Mouse (Mus musculus): Measurements from ENCODE around the gene Irf2bp2. TPM values are rescaled to one million over a fixed set of nuclear protein-coding genes. Genes with fewer than 3 reads are reported as not detected.

Irf2bp2 gene
- polyA plus RNA-seq, 1 experiment = 1.3 TPM

DNA sequence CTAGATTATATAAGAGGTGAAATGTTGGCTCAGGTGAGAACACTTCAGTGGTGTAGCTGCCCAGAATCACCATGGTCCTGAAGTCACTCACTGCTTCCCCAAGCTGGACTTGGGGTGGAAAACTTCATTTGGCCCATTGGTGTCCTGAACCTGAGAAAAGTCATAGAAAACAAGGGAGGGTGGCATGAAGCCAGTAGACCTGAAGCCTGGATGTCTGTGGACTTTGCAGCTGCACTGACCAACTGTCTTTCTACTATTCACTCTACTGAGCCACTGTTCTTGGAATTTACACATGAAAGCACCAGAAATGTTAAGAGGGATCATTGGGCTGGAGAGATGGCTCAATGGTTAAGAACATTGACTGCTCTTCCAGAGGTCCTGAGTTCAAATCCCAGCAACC, 17.7 kb downstream of the Irf2bp2 start:
- no peak for TF ChIP-seq GATA1 (IDR thresholded peaks at IDR 0.05; ENCODE audit: low read length)
- Histone ChIP-seq H3K36me3 (ENCODE audit: control insufficient read depth) (no peaks in the 10 kb centered on the region), H3K4me3 (replicated peaks) (no peak overlapping the region), H3K4me1 (ENCODE audit: control insufficient read depth) (no peaks in the 10 kb centered on the region), H3K9me3 (ENCODE audit: control insufficient read depth, low read length) (peaks cover 4% of the 10 kb centered on the region), H3K27me3 (ENCODE audit: control insufficient read depth) (no peaks in the 10 kb centered on the region)

DNA sequence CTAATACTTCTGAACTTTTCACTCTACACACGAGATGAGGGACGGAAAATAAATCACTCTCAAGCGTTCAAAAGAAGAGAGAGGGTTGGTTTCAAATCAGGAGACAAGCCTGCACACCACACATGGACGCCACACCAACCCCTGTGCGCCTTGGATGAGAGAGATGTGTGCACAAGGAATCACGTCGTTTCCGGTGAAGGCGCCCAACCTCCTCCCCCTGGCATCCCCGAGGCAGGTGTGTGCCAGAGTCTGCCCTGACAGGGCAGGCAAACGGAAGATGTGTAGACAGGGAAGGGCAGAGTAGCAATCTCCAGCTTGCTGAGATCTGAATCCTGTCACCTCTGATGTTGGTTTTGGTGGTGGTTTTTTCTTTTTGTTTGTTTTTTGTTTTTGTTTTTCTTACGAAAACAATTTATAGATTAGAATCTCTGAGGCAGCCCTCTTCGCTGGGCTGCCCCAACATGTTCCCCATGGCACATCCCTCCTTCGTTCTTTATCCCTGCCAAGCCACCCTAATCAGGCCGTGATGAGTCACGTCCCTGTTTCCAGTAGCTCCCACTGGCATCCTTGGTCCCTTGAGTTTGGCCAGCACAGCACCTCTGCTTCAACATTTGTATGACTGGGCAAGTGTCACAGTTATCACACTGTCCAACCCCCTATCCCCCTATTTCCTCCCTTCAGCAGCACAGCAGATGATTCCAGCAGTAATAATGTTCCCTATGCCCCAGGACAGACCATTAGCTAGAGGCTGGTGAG, 18.7 kb downstream of the Irf2bp2 start:
- no peaks in the 10 kb centered on the region for H3K4me1 ChIP-seq (ENCODE audit: control insufficient read depth)
- TF ChIP-seq TAL1 (IDR thresholded peaks at IDR 0.05; ENCODE audit: low read length) (no peak), GATA1 (IDR thresholded peaks at IDR 0.05; ENCODE audit: low read length) (no peak)
- H3K9me3 ChIP-seq (ENCODE audit: control insufficient read depth, low read length) = no peaks in the 10 kb centered on the region
- H3K36me3 ChIP-seq (ENCODE audit: control insufficient read depth) = no peaks in the 10 kb centered on the region
- H3K27me3 ChIP-seq (ENCODE audit: control insufficient read depth) = no peaks in the 10 kb centered on the region
- H3K4me3 ChIP-seq (replicated peaks) = no peak overlapping the region

DNA sequence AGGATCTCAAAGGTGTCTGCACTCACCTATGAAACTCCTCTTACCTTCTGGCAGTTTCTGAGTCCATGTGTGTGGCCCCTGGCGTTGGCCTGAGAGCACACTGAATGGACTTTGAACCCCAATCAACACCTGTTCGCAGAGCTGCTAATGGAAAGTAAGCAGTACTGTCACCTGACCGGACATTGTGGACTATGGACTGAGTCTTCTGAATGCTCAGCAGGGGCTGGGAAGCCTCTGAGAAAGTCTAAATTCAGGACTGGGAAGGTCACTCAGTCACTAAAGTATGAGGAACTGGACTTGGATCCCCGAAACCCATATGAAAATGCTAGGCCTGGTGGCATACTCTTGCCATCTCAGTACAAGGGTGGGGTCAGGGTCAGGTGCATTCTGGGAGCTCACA, 19.9 kb downstream of the Irf2bp2 start:
- Histone ChIP-seq H3K36me3 (ENCODE audit: control insufficient read depth) (no peaks in the 10 kb centered on the region), H3K9me3 (ENCODE audit: control insufficient read depth, low read length) (no peaks in the 10 kb centered on the region), H3K4me3 (replicated peaks) (no peak overlapping the region), H3K27me3 (ENCODE audit: control insufficient read depth) (no peaks in the 10 kb centered on the region), H3K4me1 (ENCODE audit: control insufficient read depth) (no peaks in the 10 kb centered on the region)
- no peak for TF ChIP-seq GATA1 (IDR thresholded peaks at IDR 0.05; ENCODE audit: low read length)
- TF ChIP-seq TAL1 (IDR thresholded peaks at IDR 0.05; ENCODE audit: low read length) = no peak

DNA sequence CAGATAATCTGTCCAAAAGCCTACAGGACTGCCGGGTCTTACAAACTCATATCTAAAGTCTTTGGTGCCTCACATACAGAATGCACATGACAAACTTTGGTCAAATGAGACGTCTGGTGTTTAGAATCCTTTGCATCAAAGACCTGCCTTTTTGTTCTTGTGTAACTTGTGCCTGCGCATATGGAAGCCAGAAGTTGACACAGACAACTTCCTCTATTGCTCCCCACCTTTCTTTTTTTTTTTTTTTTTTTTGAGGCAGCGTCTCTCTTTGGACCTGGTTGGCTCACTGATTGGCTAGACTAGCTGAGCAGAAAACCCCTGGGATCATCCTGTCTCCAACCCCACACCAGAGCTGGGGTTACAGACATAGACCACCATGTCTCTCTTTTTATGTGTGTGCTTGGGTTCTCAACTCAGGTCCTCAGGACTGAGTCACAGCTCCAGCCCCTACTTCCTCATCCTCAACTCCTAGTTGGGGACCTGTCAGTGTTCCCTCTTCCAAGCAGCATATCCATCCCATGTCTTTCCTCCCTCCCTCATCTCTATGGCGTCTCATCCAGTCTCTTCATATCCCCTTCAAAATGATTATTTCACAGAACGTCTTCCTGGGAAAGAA, 20.6 kb downstream of the Irf2bp2 start:
- Histone ChIP-seq H3K9me3 (ENCODE audit: control insufficient read depth, low read length) (no peaks in the 10 kb centered on the region), H3K27me3 (ENCODE audit: control insufficient read depth) (no peaks in the 10 kb centered on the region), H3K36me3 (ENCODE audit: control insufficient read depth) (no peaks in the 10 kb centered on the region), H3K4me3 (replicated peaks) (no peak overlapping the region), H3K4me1 (ENCODE audit: control insufficient read depth) (no peaks in the 10 kb centered on the region)
- TF ChIP-seq GATA1 (IDR thresholded peaks at IDR 0.05; ENCODE audit: low read length) (no peak), TAL1 (IDR thresholded peaks at IDR 0.05; ENCODE audit: low read length) (no peak)

DNA sequence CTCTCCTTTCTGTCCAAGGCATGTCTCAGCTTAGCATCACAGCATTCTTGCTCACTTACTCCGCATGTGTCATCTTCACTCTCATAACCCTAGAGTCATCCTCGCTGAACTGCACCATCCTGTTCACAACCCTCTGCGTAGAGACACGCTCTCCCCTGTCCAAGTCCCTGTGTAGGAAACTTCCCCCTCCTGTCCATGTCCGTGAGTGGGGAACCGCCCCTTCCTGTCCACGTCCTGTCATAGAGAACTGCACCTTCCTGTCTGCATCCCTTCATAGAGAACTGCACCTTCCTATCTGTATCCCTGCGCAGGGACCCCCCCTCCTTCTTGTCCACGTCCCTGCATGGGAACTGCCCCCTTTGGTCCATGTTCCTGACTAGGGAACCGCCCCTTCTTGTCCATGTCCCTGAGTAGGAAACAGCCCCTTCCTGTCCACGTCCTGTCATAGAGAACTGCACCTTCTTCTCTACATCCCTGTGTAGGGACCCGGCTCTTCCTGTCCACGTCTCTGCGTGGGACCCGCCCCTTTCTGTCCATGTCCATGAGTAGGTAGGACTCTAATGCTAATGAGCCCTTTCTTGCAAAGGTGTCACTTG, 22.6 kb downstream of the Irf2bp2 start:
- Histone ChIP-seq H3K4me3 (replicated peaks) (no peak overlapping the region), H3K9me3 (ENCODE audit: control insufficient read depth, low read length) (no peaks in the 10 kb centered on the region), H3K27me3 (ENCODE audit: control insufficient read depth) (no peaks in the 10 kb centered on the region), H3K36me3 (ENCODE audit: control insufficient read depth) (no peaks in the 10 kb centered on the region), H3K4me1 (ENCODE audit: control insufficient read depth) (no peaks in the 10 kb centered on the region)
- TF ChIP-seq TAL1 (IDR thresholded peaks at IDR 0.05; ENCODE audit: low read length) (no peak), GATA1 (IDR thresholded peaks at IDR 0.05; ENCODE audit: low read length) (no peak)

DNA sequence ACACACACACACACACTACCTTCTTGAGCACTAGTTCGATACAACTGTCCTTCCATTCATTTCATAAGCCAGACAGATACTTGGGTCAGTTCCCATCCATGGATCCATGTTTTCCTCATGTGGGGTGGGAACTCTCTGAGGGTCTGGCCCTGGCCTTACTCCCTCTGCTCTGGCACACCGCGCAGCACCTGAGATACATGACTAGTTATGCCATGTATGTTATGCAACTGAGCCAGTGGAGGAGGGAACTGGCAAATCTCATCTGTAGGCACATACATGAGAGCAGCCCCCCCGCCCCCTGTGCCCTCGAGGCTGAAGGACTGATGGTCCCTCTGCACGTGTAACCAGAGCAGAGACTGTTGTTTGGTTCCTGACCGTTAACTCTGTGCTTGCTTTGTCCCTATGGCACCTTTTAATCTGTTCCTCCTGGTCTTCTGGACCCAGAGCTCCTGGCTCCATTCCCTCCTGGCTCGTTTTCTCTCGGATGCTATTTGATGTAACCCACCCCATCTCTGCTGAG, 23.2 kb downstream of the Irf2bp2 start:
- Histone ChIP-seq H3K4me1 (ENCODE audit: control insufficient read depth) (no peaks in the 10 kb centered on the region), H3K27me3 (ENCODE audit: control insufficient read depth) (no peaks in the 10 kb centered on the region), H3K9me3 (ENCODE audit: control insufficient read depth, low read length) (no peaks in the 10 kb centered on the region), H3K4me3 (replicated peaks) (no peak overlapping the region), H3K36me3 (ENCODE audit: control insufficient read depth) (no peaks in the 10 kb centered on the region)
- TF ChIP-seq TAL1 (IDR thresholded peaks at IDR 0.05; ENCODE audit: low read length) (no peak), GATA1 (IDR thresholded peaks at IDR 0.05; ENCODE audit: low read length) (no peak)

DNA sequence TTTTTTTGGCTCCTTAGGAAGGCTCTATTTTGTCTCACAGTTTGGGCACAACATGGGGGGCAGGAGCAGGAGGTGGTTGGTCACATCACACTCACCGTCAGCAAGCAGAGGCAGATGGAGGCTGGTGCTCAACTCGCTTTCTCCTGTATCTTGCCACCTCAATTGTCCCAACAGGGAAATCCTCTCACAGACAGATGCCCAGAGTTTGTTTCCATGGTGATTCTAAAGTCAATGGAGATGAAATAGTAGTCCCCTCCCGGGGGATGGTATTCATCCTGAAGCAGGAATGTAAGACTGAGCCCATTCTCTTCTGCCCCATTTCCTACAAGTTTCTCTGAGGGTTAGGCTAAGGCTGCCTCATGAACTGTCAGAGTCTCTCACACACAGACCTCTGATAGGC, 23.7 kb downstream of the Irf2bp2 start:
- Histone ChIP-seq H3K4me3 (replicated peaks) (no peak overlapping the region), H3K4me1 (ENCODE audit: control insufficient read depth) (no peaks in the 10 kb centered on the region), H3K9me3 (ENCODE audit: control insufficient read depth, low read length) (no peaks in the 10 kb centered on the region), H3K36me3 (ENCODE audit: control insufficient read depth) (no peaks in the 10 kb centered on the region), H3K27me3 (ENCODE audit: control insufficient read depth) (no peaks in the 10 kb centered on the region)
- TF ChIP-seq TAL1 (IDR thresholded peaks at IDR 0.05; ENCODE audit: low read length) = no peak
- TF ChIP-seq GATA1 (IDR thresholded peaks at IDR 0.05; ENCODE audit: low read length) = no peak

DNA sequence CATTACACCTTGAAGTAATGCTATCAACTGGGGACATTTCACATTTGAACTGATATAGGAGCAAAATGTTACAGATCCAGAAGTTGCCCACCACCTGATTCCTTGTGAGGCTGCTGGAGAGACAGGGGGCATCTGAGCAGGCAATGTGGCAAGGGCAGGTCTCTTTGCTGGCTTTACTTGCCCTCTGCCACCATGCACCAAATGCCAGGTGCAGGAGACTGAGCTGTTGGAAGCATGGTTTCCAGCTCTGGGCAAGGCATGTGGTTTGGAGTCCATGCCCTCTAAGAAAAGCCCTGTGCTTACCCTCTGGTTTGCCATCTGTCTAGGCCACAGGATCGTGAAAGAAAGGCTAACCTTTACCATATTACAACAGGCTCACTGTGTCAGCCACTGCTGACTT, 24.1 kb downstream of the Irf2bp2 start:
- Histone ChIP-seq H3K27me3 (ENCODE audit: control insufficient read depth) (no peaks in the 10 kb centered on the region), H3K4me1 (ENCODE audit: control insufficient read depth) (no peaks in the 10 kb centered on the region), H3K9me3 (ENCODE audit: control insufficient read depth, low read length) (no peaks in the 10 kb centered on the region), H3K4me3 (replicated peaks) (no peak overlapping the region), H3K36me3 (ENCODE audit: control insufficient read depth) (no peaks in the 10 kb centered on the region)
- TF ChIP-seq TAL1 (IDR thresholded peaks at IDR 0.05; ENCODE audit: low read length) = no peak
- no peak for TF ChIP-seq GATA1 (IDR thresholded peaks at IDR 0.05; ENCODE audit: low read length)

DNA sequence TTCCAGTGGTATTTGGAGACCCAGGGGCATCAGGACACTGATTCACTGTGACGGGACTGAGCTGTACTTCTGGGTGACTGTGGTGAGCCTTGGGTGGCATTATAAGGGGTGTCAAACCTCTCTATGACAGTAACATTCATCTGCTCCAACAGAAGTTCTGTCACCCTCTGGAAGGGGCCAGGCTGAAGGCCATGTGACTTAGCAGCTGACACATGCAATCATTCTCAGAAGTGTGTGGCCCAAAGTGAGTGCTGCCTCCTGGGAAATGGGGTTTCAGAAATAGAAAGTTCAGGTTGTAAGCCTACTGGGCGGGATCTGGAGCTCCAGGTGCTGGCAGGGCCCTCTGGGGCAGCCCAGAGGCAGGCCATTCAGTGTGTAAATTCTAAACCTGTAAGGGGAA, 26.1 kb downstream of the Irf2bp2 start:
- Histone ChIP-seq H3K4me1 (ENCODE audit: control insufficient read depth) (no peaks in the 10 kb centered on the region), H3K4me3 (replicated peaks) (no peak overlapping the region), H3K36me3 (ENCODE audit: control insufficient read depth) (no peaks in the 10 kb centered on the region), H3K9me3 (ENCODE audit: control insufficient read depth, low read length) (no peaks in the 10 kb centered on the region), H3K27me3 (ENCODE audit: control insufficient read depth) (no peaks in the 10 kb centered on the region)
- no peak for TF ChIP-seq TAL1 (IDR thresholded peaks at IDR 0.05; ENCODE audit: low read length)
- TF ChIP-seq GATA1 (IDR thresholded peaks at IDR 0.05; ENCODE audit: low read length) = no peak

Measured in erythroblast, embryonic 14.5 days (primary cell).